Mouse (Mus musculus) stomach, postnatal 0 days (tissue): ENCODE results near the gene Tmem190. TPM values are rescaled to one million over a fixed set of nuclear protein-coding genes. Genes with fewer than 3 reads are reported as not detected.
"Not testable (repeated sequence)": the region's sequence is repeated elsewhere in the genome, so short reads cannot be mapped to it uniquely, and the experiment has no call there.

Source experiments
- ATAC-seq: fragments of 200-750 bp; cut with Nextera tagmentation; 2 replicates; pipeline ENCODE4 v1.8.0; 2017; ENCODE audit not compliant: low FRiP score, low TSS enrichment
- DNase-seq: peaks from one replicate; pipeline ENCODE4 v3.0.0-alpha.2; 2016; ENCODE audit warnings: low spot score
- H3K27ac ChIP-seq: fragments of 300-500 bp; sonication (generic); replicated peaks from 2 replicates; pipeline ENCODE4 v1.5.1; 2014; ENCODE audit warnings: mild to moderate bottlenecking, control low read depth
- H3K27me3 ChIP-seq: fragments of 300-500 bp; sonication (generic); 2 replicates; pipeline ENCODE4 v1.6.1; 2014; ENCODE audit warnings: low read length; ENCODE audit not compliant: control insufficient read depth, insufficient read depth
- H3K36me3 ChIP-seq: fragments of 300-500 bp; sonication (generic); 2 replicates; pipeline ENCODE4 v1.6.1; 2014; ENCODE audit warnings: low read length, mixed read lengths; ENCODE audit not compliant: control insufficient read depth, insufficient read depth
- H3K4me1 ChIP-seq: fragments of 300-500 bp; sonication (generic); replicated peaks from 2 replicates; pipeline ENCODE4 v1.6.1; 2014; ENCODE audit warnings: antibody characterized with exemption; ENCODE audit not compliant: control insufficient read depth, insufficient read depth
- H3K4me2 ChIP-seq: fragments of 300-500 bp; sonication (generic); replicated peaks from 2 replicates; pipeline ENCODE4 v1.6.1; 2014; ENCODE audit warnings: low read depth, mild to moderate bottlenecking, control low read depth, moderate library complexity
- H3K4me3 ChIP-seq: fragments of 300-500 bp; sonication (generic); 2 replicates; pipeline ENCODE4 v1.5.1; 2014; ENCODE audit warnings: low read depth, low read length, control low read depth
- H3K9ac ChIP-seq: fragments of 300-500 bp; sonication (generic); 2 replicates; pipeline ENCODE4 v1.6.1; 2014; ENCODE audit warnings: mild to moderate bottlenecking, low read length, control low read depth, mixed read lengths
- H3K9me3 ChIP-seq: fragments of 300-500 bp; sonication (generic); 2 replicates; pipeline ENCODE4 v1.6.1; 2016; ENCODE audit warnings: low read length; ENCODE audit not compliant: control insufficient read depth
- CTCF ChIP-seq: IDR thresholded peaks from 2 replicates; pipeline ENCODE4 v1.5.1; 2016; ENCODE audit warnings: antibody characterized with exemption, low read depth, mild to moderate bottlenecking, moderate library complexity
- EP300 ChIP-seq: optimal IDR thresholded peaks from 2 replicates; pipeline ENCODE3; 2016; ENCODE audit warnings: antibody characterized with exemption
- WGBS: fragments of 180-500 bp; shearing (Covaris S2); extraction: QIAGEN DNeasy Blood & Tissue Kit; methylation state at CpG from one replicate; pipeline ENCODE4 v1.1.7; 2014; 5-methylcytosine and 5-hydroxymethylcytosine counted together
- polyA plus RNA-seq: library from polyadenylated mRNA; unstranded; fragments of >200 nt; fragmentation: Nextera tagmentation; extraction: Ambion mirVana; gene quantifications from 2 replicates; pipeline ENCODE4 v1.2.1, GENCODE M21; 2015

The Tmem190 gene
- polyA plus RNA-seq, 1 experiment from 2014 or later, result 0.80 TPM

- 2% methylated on average over 62 of the region's 64 CpGs for WGBS
- ATAC-seq, result peak; percentile 45
- peak overlapping the region; percentile 59 for H3K4me3 ChIP-seq
Observed at GRCm38 (mm10) chr7:4788499-4789435, 6.0 kb downstream of the Tmem190 start.

DNA sequence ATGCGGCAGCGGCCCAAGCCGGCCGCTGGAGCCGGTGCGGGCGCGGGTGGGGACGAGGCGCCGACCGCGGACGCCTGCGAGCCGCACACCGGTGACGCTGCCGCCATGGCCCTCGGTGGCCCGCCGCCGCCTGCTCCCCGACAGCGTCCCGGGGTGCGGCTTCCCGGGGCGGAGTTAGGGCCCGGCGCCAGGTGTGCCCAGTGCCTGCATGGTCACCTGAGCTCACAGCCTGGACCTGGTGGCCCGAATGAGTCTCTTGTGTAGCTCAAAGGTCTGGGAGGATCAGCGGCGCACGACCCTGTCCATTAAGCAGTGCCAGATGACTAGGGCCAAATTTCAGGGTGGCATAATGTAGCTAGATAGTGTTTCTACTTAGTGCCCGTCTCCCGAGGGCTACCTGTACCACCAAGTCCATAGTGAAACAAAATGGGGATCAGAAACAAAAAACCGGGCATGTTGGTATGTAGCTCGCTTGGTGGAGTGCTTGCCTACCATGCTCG is 6.7 kb downstream of the Tmem190 start, which contains the start of gene Tmem238:
TSS of gene Tmem238 (minus strand) at position 221 of the 500 bp plus-strand sequence.
- WGBS, result 7% methylated on average over 37 of the region's 40 CpGs
- H3K4me2 ChIP-seq, result peak within 1 kb of the TSS; percentile 86
- ATAC-seq, result peak; percentile 80

More at GRCm38 (mm10) chr7:4788499-4789435, 6.0 kb downstream of the Tmem190 start:
- Histone ChIP-seq H3K4me1 (peaks cover 4% of the 10 kb centered on the region; the same call in 1 of the 2 replicates), H3K9ac (peak overlapping the region; percentile 86), H3K27ac (peak overlapping the region; percentile 92), H3K9me3 (no peaks in the 10 kb centered on the region), H3K27me3 (no peaks in the 10 kb centered on the region), H3K36me3 (no peaks in the 10 kb centered on the region), H3K4me2 (peak overlapping the region; percentile 86)
- TF ChIP-seq EP300 (no peak), CTCF (peak; percentile 59; the same call in 1 of the 2 replicates)
- DNase-seq, result peak; percentile 76

GRCm38 (mm10) chr7:4792278-4793212 is 9.8 kb downstream of the Tmem190 start, which contains the start of gene Rpl28:
Gene Rpl28 (plus strand): TSS chr7:4792874.
- peak; percentile 91 for ATAC-seq
- Histone ChIP-seq H3K27me3 (no peaks in the 10 kb centered on the region), H3K27ac (peak within 1 kb of the TSS; percentile 96), H3K4me3 (peak within 1 kb of the TSS; percentile 86), H3K4me2 (peak within 1 kb of the TSS; percentile 66), H3K4me1 (peaks cover 4% of the 10 kb centered on the region; the same call in 1 of the 2 replicates), H3K9ac (peak within 1 kb of the TSS; percentile 97), H3K36me3 (peaks cover 8% of the 10 kb centered on the region; the same call in 1 of the 2 replicates), H3K9me3 (no peaks in the 10 kb centered on the region)
- TF ChIP-seq EP300 (no peak), CTCF (no peak)
- WGBS, result under 1% methylated on average over 52 of the region's 54 CpGs
- DNase-seq, result peak; percentile 96

More for the DNA sequence above, 6.7 kb downstream of the Tmem190 start, which contains the start of gene Tmem238:
- TF ChIP-seq CTCF, result no peak
- no peak for TF ChIP-seq EP300
- no peaks in the 10 kb centered on the region for H3K27me3 ChIP-seq
- H3K9ac ChIP-seq, result peak within 1 kb of the TSS; percentile 86
- H3K9me3 ChIP-seq, result no peaks in the 10 kb centered on the region
- DNase-seq, result peak; percentile 93
- H3K4me1 ChIP-seq, result peaks cover 4% of the 10 kb centered on the region; the same call in 1 of the 2 replicates
- peaks cover 2% of the 10 kb centered on the region; the same call in 1 of the 2 replicates for H3K36me3 ChIP-seq
- peak within 1 kb of the TSS; percentile 92 for H3K27ac ChIP-seq
- peak within 1 kb of the TSS; percentile 59 for H3K4me3 ChIP-seq

DNA sequence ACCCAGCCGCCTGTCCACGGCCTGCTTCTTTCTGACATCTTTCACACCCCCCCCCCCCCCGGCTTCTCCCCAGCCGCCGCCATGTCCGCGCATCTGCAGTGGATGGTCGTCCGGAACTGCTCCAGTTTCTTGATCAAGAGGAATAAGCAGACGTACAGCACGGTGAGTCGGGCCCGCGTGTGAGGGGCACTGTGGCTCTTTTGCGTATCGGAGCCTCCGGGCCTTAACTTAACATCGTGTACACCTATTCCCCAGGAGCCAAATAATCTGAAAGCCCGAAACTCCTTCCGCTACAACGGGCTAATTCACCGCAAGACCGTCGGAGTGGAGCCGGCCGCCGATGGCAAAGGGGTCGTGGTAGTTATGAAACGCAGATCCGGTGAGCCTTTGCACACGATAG is 10.5 kb downstream of the Tmem190 start:
- Histone ChIP-seq H3K27ac (peak overlapping the region; percentile 96), H3K4me3 (peak overlapping the region; percentile 86), H3K9ac (peak overlapping the region; percentile 97), H3K4me2 (peak overlapping the region; percentile 66), H3K36me3 (peaks cover 11% of the 10 kb centered on the region; the same call in 1 of the 2 replicates)
- H3K9me3 ChIP-seq, ATAC-seq, H3K27me3 ChIP-seq, H3K4me1 ChIP-seq, DNase-seq: not testable (repeated sequence)
- 1% methylated on average over 31 of the region's 31 CpGs for WGBS

- no peaks in the 10 kb centered on the region for H3K9me3 ChIP-seq
- peaks cover 4% of the 10 kb centered on the region; the same call in 1 of the 2 replicates for H3K4me1 ChIP-seq
- ATAC-seq, result no peak
- H3K27me3 ChIP-seq, result no peaks in the 10 kb centered on the region
- 32% methylated on average over 4 of the region's 4 CpGs for WGBS
- H3K36me3 ChIP-seq, result peaks cover 11% of the 10 kb centered on the region; the same call in 1 of the 2 replicates
- peak overlapping the region; percentile 97 for H3K9ac ChIP-seq
- peak overlapping the region; percentile 66 for H3K4me2 ChIP-seq
- DNase-seq, result no peak
- TF ChIP-seq EP300 (no peak), CTCF (no peak)
- peak overlapping the region; percentile 96; the same call in 1 of the 2 replicates for H3K27ac ChIP-seq
- peak overlapping the region; percentile 86 for H3K4me3 ChIP-seq
Observed at GRCm38 (mm10) chr7:4793674-4794073, 10.9 kb downstream of the Tmem190 start.
